Mouse (Mus musculus) liver, embryonic 14.5 days (tissue): ENCODE data around the gene Mta1.

ENCODE experiments used
- CTCF ChIP-seq: IDR thresholded peaks from 2 replicates; pipeline ENCODE4 v1.5.1; 2016; ENCODE audit warnings: antibody characterized with exemption, low read depth, control low read depth
- EP300 ChIP-seq: IDR thresholded peaks from 2 replicates; pipeline ENCODE4 v1.6.1; 2016; ENCODE audit warnings: antibody characterized with exemption, low read depth

- TF ChIP-seq CTCF (no peak), EP300 (no peak)
Observed at GRCm38 (mm10) chr12:113134502-113134901, 36.4 kb downstream of the Mta1 start.
